Mouse (Mus musculus) heart, adult 8-10 months (tissue): ENCODE results near the gene Cdh5. TPM values are rescaled to one million over a fixed set of nuclear protein-coding genes. Genes with fewer than 3 reads are reported as not detected.
A peak's percentile ranks its signal among the peaks of the same experiment; 100 is the strongest.
"Not testable (repeated sequence)": the region's sequence is repeated elsewhere in the genome, so short reads cannot be mapped to it uniquely, and the experiment has no call there.

Source experiments
- DNase-seq: peaks from one replicate; pipeline ENCODE4 v3.0.0; 2022; ENCODE audit warnings: low spot score
- total RNA-seq, 4 experiments: library from RNA; stranded (reverse); gene quantifications; 2 replicates each; pipeline ENCODE4 v1.2.4; 2022

Gene Cdh5
- 100 to 1,000 TPM in 3 of 4 experiments, 10 to 100 TPM in 1; 92.8 to 120 (median 112) TPM for total RNA-seq

GRCm38 (mm10) chr8:104101415-104101814 lies at the start of gene Cdh5:
Gene Cdh5, plus strand, starts transcription at chr8:104101625.
- peak; percentile 87 for DNase-seq

GRCm38 (mm10) chr8:104059922-104060321 lies 41.5 kb upstream of the Cdh5 start:
- DNase-seq = no peak

- no peak for DNase-seq
These were observed 41.0 kb upstream of the Cdh5 start for GRCm38 (mm10) chr8:104060446-104060845.

GRCm38 (mm10) chr8:104061048-104061988 lies 40.1 kb upstream of the Cdh5 start:
- DNase-seq = no peak

- DNase-seq = no peak
These were observed 39.2 kb upstream of the Cdh5 start for GRCm38 (mm10) chr8:104061989-104062820.

- DNase-seq = peak; percentile 21
These were observed 36.2 kb upstream of the Cdh5 start for GRCm38 (mm10) chr8:104065223-104065622.

GRCm38 (mm10) chr8:104065906-104066518 lies 35.4 kb upstream of the Cdh5 start:
- DNase-seq = no peak

- no peak for DNase-seq
These were observed 34.0 kb upstream of the Cdh5 start for GRCm38 (mm10) chr8:104067390-104067925.

- DNase-seq = no peak
These were observed 32.9 kb upstream of the Cdh5 start for GRCm38 (mm10) chr8:104068421-104069035.

GRCm38 (mm10) chr8:104070201-104070865 lies 31.1 kb upstream of the Cdh5 start:
- DNase-seq = not testable (repeated sequence)

- DNase-seq = no peak
These were observed 30.5 kb upstream of the Cdh5 start for GRCm38 (mm10) chr8:104070949-104071348.

GRCm38 (mm10) chr8:104075079-104075478 lies 26.3 kb upstream of the Cdh5 start:
- DNase-seq = no peak

GRCm38 (mm10) chr8:104076541-104077412 lies 24.6 kb upstream of the Cdh5 start:
- DNase-seq = no peak

- DNase-seq = no peak
These were observed 23.3 kb upstream of the Cdh5 start for GRCm38 (mm10) chr8:104078091-104078490.

GRCm38 (mm10) chr8:104085281-104085680 lies 16.1 kb upstream of the Cdh5 start:
- no peak for DNase-seq

GRCm38 (mm10) chr8:104086615-104087014 lies 14.8 kb upstream of the Cdh5 start:
- no peak for DNase-seq

- no peak for DNase-seq
These were observed 14.3 kb upstream of the Cdh5 start for GRCm38 (mm10) chr8:104087091-104087490.

- not testable (repeated sequence) for DNase-seq
These were observed 13.5 kb upstream of the Cdh5 start for GRCm38 (mm10) chr8:104087878-104088277.

GRCm38 (mm10) chr8:104088881-104089280 lies 12.5 kb upstream of the Cdh5 start:
- no peak for DNase-seq
